Mouse (Mus musculus): ENCODE results near the gene Ugt1a6b. TPM values are rescaled to one million over a fixed set of nuclear protein-coding genes. Genes with fewer than 3 reads are reported as not detected.
"Not testable (repeated sequence)": the region's sequence is repeated elsewhere in the genome, so short reads cannot be mapped to it uniquely, and the experiment has no call there.

Gene Ugt1a6b
- polyA plus RNA-seq, 1 experiment from 2014 or later: not detected

DNA sequence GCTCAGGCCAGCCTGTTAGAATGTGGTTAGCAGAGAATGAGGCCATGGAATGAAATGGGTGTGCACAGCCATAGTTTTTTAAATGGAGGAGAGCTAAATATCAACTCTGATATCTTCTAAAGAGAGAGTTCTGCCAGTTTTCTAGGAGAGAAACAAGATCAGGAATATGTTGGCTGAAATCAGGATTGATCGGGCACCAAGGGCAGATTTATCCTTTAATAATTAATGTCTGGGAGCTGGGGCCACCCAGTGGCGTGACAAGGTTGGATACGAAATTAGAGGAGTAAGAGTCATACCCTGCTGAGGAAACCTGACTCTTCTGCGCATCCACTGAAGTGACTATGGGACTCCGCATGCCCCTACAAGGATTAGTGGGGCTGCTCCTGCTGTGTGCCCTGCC lies 62.7 kb downstream of the Ugt1a6b start, which contains the start of gene Ugt1a5:
Gene Ugt1a5 (plus strand): TSS at position 302 of the 400 bp plus-strand sequence.
- no peak for ATAC-seq (ENCODE audit: low FRiP score, low read depth)
- no peaks in the 10 kb centered on the region for H3K4me1 ChIP-seq
- WGBS: 81% methylated on average over 5 of the region's 5 CpGs
- H3K27ac ChIP-seq: no peak within 1 kb of the TSS
- H3K9ac ChIP-seq: no peak within 1 kb of the TSS
- H3K9me3 ChIP-seq: no peaks in the 10 kb centered on the region
- H3K36me3 ChIP-seq: no peaks in the 10 kb centered on the region
- H3K4me2 ChIP-seq (replicated peaks): no peak within 1 kb of the TSS
- H3K27me3 ChIP-seq (replicated peaks): no peaks in the 10 kb centered on the region
- no peak within 1 kb of the TSS for H3K4me3 ChIP-seq

GRCm38 (mm10) chr1:88172190-88172589 lies 69.1 kb downstream of the Ugt1a6b start:
- H3K36me3 ChIP-seq; H3K4me3 ChIP-seq; H3K4me1 ChIP-seq; H3K9ac ChIP-seq; H3K27me3 ChIP-seq (replicated peaks); H3K27ac ChIP-seq; H3K9me3 ChIP-seq; H3K4me2 ChIP-seq (replicated peaks); ATAC-seq (ENCODE audit: low FRiP score, low read depth): not testable (repeated sequence)
- WGBS: 91% methylated on average over 5 of the region's 7 CpGs

DNA sequence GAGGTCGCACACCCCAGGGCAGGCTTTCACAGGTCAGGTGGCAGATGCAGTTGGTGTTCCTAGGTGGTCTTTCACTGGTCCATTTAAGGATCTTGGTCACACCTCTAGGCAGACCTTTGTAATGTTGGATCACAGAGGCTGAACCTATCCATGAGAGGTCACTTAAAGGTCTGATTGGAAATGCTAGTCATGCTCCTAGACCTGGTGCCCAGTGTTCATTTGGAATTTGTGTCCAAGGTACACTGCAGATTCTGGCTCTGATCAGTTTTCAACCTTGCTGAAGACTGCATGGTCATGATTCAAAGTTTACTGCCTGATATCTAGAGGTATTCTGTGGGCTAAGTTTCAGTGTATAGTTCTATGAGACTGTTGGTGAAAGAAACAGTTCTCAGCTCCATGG lies 76.6 kb downstream of the Ugt1a6b start:
- WGBS: 92% methylated on average over 1 of the region's 1 CpGs

GRCm38 (mm10) chr1:88186325-88186935 lies 83.4 kb downstream of the Ugt1a6b start:
- H3K4me2 ChIP-seq (replicated peaks): no peak overlapping the region
- no peaks in the 10 kb centered on the region for H3K27me3 ChIP-seq (replicated peaks)
- no peak overlapping the region for H3K4me3 ChIP-seq
- WGBS: 90% methylated on average over 5 of the region's 5 CpGs
- H3K9me3 ChIP-seq: no peaks in the 10 kb centered on the region
- ATAC-seq (ENCODE audit: low FRiP score, low read depth): no peak
- no peaks in the 10 kb centered on the region for H3K36me3 ChIP-seq
- H3K27ac ChIP-seq: no peak overlapping the region
- H3K9ac ChIP-seq: no peak overlapping the region
- no peaks in the 10 kb centered on the region for H3K4me1 ChIP-seq

More for the DNA sequence above, 76.6 kb downstream of the Ugt1a6b start:
- no peak overlapping the region for H3K4me3 ChIP-seq
- H3K36me3 ChIP-seq: no peaks in the 10 kb centered on the region
- no peak overlapping the region for H3K27ac ChIP-seq
- no peaks in the 10 kb centered on the region for H3K27me3 ChIP-seq (replicated peaks)
- H3K4me1 ChIP-seq: no peaks in the 10 kb centered on the region
- no peak overlapping the region for H3K9ac ChIP-seq
- no peak for ATAC-seq (ENCODE audit: low FRiP score, low read depth)
- H3K4me2 ChIP-seq (replicated peaks): no peak overlapping the region
- H3K9me3 ChIP-seq: peaks cover 10% of the 10 kb centered on the region; the same call in 1 of the 2 replicates

GRCm38 (mm10) chr1:88192136-88192535 lies 89.1 kb downstream of the Ugt1a6b start:
- Histone ChIP-seq H3K4me3 (no peak overlapping the region), H3K27ac (no peak overlapping the region), H3K4me1 (no peaks in the 10 kb centered on the region), H3K27me3 (replicated peaks) (no peaks in the 10 kb centered on the region), H3K4me2 (replicated peaks) (no peak overlapping the region), H3K36me3 (no peaks in the 10 kb centered on the region), H3K9ac (no peak overlapping the region), H3K9me3 (no peaks in the 10 kb centered on the region)
- WGBS: 68% methylated on average over 3 of the region's 3 CpGs
- no peak for ATAC-seq (ENCODE audit: low FRiP score, low read depth)

DNA sequence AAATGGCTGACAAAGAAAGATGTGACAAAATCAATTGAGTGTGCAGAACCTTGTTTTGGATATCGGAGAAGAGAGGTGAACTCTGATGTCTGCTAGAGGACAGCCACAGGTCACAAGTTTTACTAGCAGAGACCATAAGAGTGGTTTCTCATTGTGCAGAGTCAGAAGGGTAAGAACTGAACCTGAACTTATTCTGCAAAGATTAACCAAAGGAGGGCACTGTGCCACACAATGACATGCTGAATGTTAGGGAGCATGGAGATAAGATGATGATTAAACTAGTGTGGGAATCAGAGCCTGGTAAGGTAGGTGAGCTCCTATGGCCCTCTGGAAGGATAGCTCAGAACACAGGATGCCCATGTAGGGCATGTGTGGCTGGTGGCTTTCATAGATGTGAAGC lies 92.6 kb downstream of the Ugt1a6b start:
- Histone ChIP-seq H3K4me3 (no peak overlapping the region), H3K9ac (no peak overlapping the region), H3K27me3 (replicated peaks) (0 out of 2 replicates have a peak, but pooled peaks cover 3% of the 10 kb centered on the region), H3K27ac (no peak overlapping the region), H3K4me2 (replicated peaks) (no peak overlapping the region), H3K4me1 (no peaks in the 10 kb centered on the region), H3K36me3 (no peaks in the 10 kb centered on the region), H3K9me3 (no peaks in the 10 kb centered on the region)
- no peak for ATAC-seq (ENCODE audit: low FRiP score, low read depth)
- 77% methylated on average over 1 of the region's 1 CpGs for WGBS

GRCm38 (mm10) chr1:88197443-88197842 lies 94.4 kb downstream of the Ugt1a6b start:
- no peaks in the 10 kb centered on the region for H3K4me1 ChIP-seq
- H3K9ac ChIP-seq: no peak overlapping the region
- H3K9me3 ChIP-seq: no peaks in the 10 kb centered on the region
- H3K27me3 ChIP-seq (replicated peaks): 0 out of 2 replicates have a peak, but pooled peaks cover 3% of the 10 kb centered on the region
- no peak for ATAC-seq (ENCODE audit: low FRiP score, low read depth)
- H3K27ac ChIP-seq: no peak overlapping the region
- H3K36me3 ChIP-seq: no peaks in the 10 kb centered on the region
- WGBS: 77% methylated on average over 3 of the region's 3 CpGs
- H3K4me2 ChIP-seq (replicated peaks): no peak overlapping the region
- H3K4me3 ChIP-seq: no peak overlapping the region

GRCm38 (mm10) chr1:88199996-88200395 lies 96.9 kb downstream of the Ugt1a6b start:
- Histone ChIP-seq H3K4me2 (replicated peaks) (no peak overlapping the region), H3K4me3 (no peak overlapping the region), H3K27ac (no peak overlapping the region), H3K36me3 (no peaks in the 10 kb centered on the region), H3K4me1 (no peaks in the 10 kb centered on the region), H3K27me3 (replicated peaks) (0 out of 2 replicates have a peak, but pooled peaks cover 3% of the 10 kb centered on the region), H3K9ac (no peak overlapping the region), H3K9me3 (no peaks in the 10 kb centered on the region)
- ATAC-seq (ENCODE audit: low FRiP score, low read depth): no peak
- WGBS: 82% methylated on average over 2 of the region's 2 CpGs

GRCm38 (mm10) chr1:88200456-88200855 lies 97.4 kb downstream of the Ugt1a6b start, which contains the start of gene Ugt1a2:
TSS of gene Ugt1a2 (plus strand) at chr1:88200601.
- 84% methylated on average over 7 of the region's 7 CpGs for WGBS
- H3K36me3 ChIP-seq: no peaks in the 10 kb centered on the region
- H3K27ac ChIP-seq: no peak within 1 kb of the TSS
- no peak for ATAC-seq (ENCODE audit: low FRiP score, low read depth)
- H3K4me2 ChIP-seq (replicated peaks): no peak within 1 kb of the TSS
- H3K27me3 ChIP-seq (replicated peaks): 0 out of 2 replicates have a peak, but pooled peaks cover 3% of the 10 kb centered on the region
- no peak within 1 kb of the TSS for H3K9ac ChIP-seq
- peaks cover 4% of the 10 kb centered on the region; the same call in 1 of the 2 replicates for H3K4me1 ChIP-seq
- H3K4me3 ChIP-seq: no peak within 1 kb of the TSS
- no peaks in the 10 kb centered on the region for H3K9me3 ChIP-seq

DNA sequence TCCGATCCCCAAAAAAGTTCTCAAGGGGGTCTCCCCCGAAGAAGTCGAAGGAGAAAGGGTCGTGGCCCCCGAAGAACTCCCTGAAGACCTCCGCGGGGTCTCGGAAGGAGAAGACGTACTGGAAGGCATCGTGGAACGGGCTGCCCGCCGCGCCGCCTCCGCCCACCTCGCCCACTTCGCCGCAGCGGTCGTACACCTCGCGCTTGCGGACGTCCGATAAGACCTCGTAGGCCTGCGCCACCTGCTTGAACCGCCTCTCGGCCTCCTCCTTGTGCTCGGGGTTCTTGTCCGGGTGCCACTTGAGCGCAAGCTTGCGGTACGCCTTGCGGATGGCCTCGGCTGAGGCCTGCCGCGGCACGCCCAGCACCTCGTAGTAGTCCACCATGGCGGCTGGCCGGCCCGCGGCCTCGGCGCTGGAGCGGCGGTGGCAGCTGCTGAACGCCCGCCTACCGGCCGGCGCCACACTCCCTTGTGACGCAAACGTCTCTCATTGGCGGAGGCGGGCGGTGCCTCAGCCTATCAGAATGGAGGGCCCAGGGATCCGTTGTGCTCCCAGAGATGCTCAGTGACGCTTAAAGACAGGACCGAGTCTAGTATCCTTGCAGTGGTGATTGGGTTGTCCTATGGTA lies 102.4 kb downstream of the Ugt1a6b start, which contains the start of gene Dnajb3:
Gene Dnajb3 (minus strand): TSS at position 489 of the 629 bp plus-strand sequence.
- Histone ChIP-seq H3K27me3 (replicated peaks) (0 out of 2 replicates have a peak, but pooled peaks cover 3% of the 10 kb centered on the region), H3K4me3 (peak within 1 kb of the TSS; percentile 47), H3K36me3 (no peaks in the 10 kb centered on the region), H3K4me1 (peaks cover 5% of the 10 kb centered on the region; the same call in 1 of the 2 replicates), H3K4me2 (replicated peaks) (peak within 1 kb of the TSS; percentile 79), H3K9me3 (no peaks in the 10 kb centered on the region), H3K9ac (peak within 1 kb of the TSS; percentile 76), H3K27ac (no peak within 1 kb of the TSS)
- ATAC-seq (ENCODE audit: low FRiP score, low read depth): peak; percentile 99
- 5% methylated on average over 62 of the region's 62 CpGs for WGBS

DNA sequence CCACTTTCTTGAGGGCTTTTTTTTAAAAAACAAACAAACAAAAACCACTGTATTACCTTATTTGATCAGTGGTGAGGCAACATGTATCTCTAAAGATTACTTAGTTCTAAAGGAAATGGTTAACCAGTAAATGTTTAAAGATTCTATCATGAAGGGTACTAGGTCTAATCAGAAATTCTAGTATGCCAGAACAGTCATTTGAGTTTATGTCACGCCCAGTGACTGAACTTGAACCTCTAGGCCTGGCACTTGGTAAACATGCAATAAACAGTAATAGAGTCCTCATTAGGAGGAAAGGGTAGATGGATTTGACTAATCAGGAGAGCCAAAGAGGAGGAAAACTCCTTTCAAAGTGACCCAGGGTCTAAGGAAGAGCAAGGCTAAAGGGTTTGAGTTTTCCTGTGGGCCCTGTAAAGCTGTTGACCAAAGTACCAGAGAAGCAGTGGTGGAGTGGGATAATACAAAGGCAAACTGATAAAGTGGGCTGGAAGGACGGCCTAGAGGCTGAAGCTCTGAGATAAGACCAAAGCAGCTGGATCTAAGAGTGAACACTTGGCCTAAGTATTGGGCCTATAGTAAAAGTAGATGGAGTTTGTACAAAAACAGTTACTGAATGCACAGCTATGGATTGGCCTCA lies 103.9 kb downstream of the Ugt1a6b start:
- H3K36me3 ChIP-seq: no peaks in the 10 kb centered on the region
- no peak overlapping the region for H3K9ac ChIP-seq
- no peak for ATAC-seq (ENCODE audit: low FRiP score, low read depth)
- peaks cover 7% of the 10 kb centered on the region for H3K9me3 ChIP-seq
- H3K27me3 ChIP-seq (replicated peaks): no peaks in the 10 kb centered on the region
- H3K4me3 ChIP-seq: no peak overlapping the region
- WGBS: 76% methylated on average over 2 of the region's 2 CpGs
- H3K4me2 ChIP-seq (replicated peaks): no peak overlapping the region
- no peak overlapping the region for H3K27ac ChIP-seq
- H3K4me1 ChIP-seq: peaks cover 5% of the 10 kb centered on the region; the same call in 1 of the 2 replicates

- no peak within 1 kb of the TSS for H3K4me3 ChIP-seq
- WGBS: 69% methylated on average over 8 of the region's 8 CpGs
- ATAC-seq (ENCODE audit: low FRiP score, low read depth): no peak
These were observed 108.8 kb downstream of the Ugt1a6b start, which contains the start of gene Ugt1a1 for GRCm38 (mm10) chr1:88211812-88212211. TSS of gene Ugt1a1 (plus strand) at chr1:88211959.

More at GRCm38 (mm10) chr1:88211812-88212211, 108.8 kb downstream of the Ugt1a6b start, which contains the start of gene Ugt1a1:
- Histone ChIP-seq H3K4me2 (replicated peaks) (no peak within 1 kb of the TSS), H3K4me1 (no peaks in the 10 kb centered on the region), H3K9ac (no peak within 1 kb of the TSS), H3K27ac (no peak within 1 kb of the TSS), H3K27me3 (replicated peaks) (no peaks in the 10 kb centered on the region), H3K36me3 (no peaks in the 10 kb centered on the region), H3K9me3 (peaks cover 51% of the 10 kb centered on the region)
